Mouse (Mus musculus) ES-E14 (cell line): ENCODE data around the gene Tmigd3. TPM values are rescaled to one million over a fixed set of nuclear protein-coding genes. Genes with fewer than 3 reads are reported as not detected.

Experiments
- DNase-seq: peaks from one replicate; pipeline ENCODE4 v3.0.0-alpha.2; 2013; ENCODE audit warnings: low read depth, low spot score
- H3K27ac ChIP-seq: 2 replicates; pipeline ENCODE4 v1.5.1; 2012; ENCODE audit warnings: low read depth, mild to moderate bottlenecking, low read length, moderate library complexity, mixed read lengths; ENCODE audit not compliant: poor library complexity, insufficient read depth, severe bottlenecking
- H3K36me3 ChIP-seq: 2 replicates; pipeline ENCODE4 v1.6.1; 2012; ENCODE audit warnings: mild to moderate bottlenecking, low read length, moderate library complexity, mixed read lengths; ENCODE audit not compliant: control insufficient read depth, poor library complexity, insufficient read depth, severe bottlenecking
- H3K4me1 ChIP-seq, 2 experiments: fragments of 150-350 bp in 1 of 2; sonication (generic) in 1 of 2; 2 replicates each; pipeline ENCODE4 v1.6.1; 2012; ENCODE audit warnings: low read length in 2 of 2, mild to moderate bottlenecking in 1 of 2, mixed read lengths in 1 of 2; ENCODE audit not compliant: control insufficient read depth in 2 of 2, insufficient read depth in 2 of 2, poor library complexity in 1 of 2
- H3K4me3 ChIP-seq, 2 experiments: fragments of 150-350 bp in 1 of 2; sonication (generic) in 1 of 2; 2 replicates each; pipeline ENCODE4 v1.5.1; 2012; ENCODE audit warnings: low read length in 2 of 2, low read depth in 1 of 2, mild to moderate bottlenecking in 1 of 2, mixed read lengths in 1 of 2; ENCODE audit not compliant: insufficient read depth in 1 of 2, poor library complexity in 1 of 2, severe bottlenecking in 1 of 2
- H3K9ac ChIP-seq: 2 replicates; pipeline ENCODE4 v1.6.1; 2012; ENCODE audit warnings: low read depth, mild to moderate bottlenecking, low read length, mixed read lengths; ENCODE audit not compliant: poor library complexity, insufficient read depth, severe bottlenecking
- H3K9me3 ChIP-seq: fragments of 150-350 bp; sonication (generic); 2 replicates; pipeline ENCODE4 v1.6.1; 2012; ENCODE audit warnings: low read depth, mild to moderate bottlenecking, low read length; ENCODE audit not compliant: control insufficient read depth, insufficient read depth
- CHD2 ChIP-seq: IDR thresholded peaks from 2 replicates; pipeline ENCODE4 v1.6.1; 2014; ENCODE audit warnings: mild to moderate bottlenecking, low read depth, low read length, inconsistent platforms
- HCFC1 ChIP-seq: IDR thresholded peaks from 2 replicates; pipeline ENCODE4 v1.6.1; 2012; ENCODE audit warnings: low read length, inconsistent platforms, borderline replicate concordance; ENCODE audit not compliant: insufficient read depth
- MAFK ChIP-seq: IDR thresholded peaks from 2 replicates; pipeline ENCODE4 v1.6.1; 2014; ENCODE audit warnings: mild to moderate bottlenecking, low read depth, low read length, inconsistent platforms; ENCODE audit not compliant: insufficient read depth
- ZC3H11A ChIP-seq: IDR thresholded peaks from 2 replicates; pipeline ENCODE4 v1.6.1; 2012; ENCODE audit warnings: low read depth, mild to moderate bottlenecking, inconsistent platforms, low read length, borderline replicate concordance
- ZNF384 ChIP-seq: IDR thresholded peaks from 2 replicates; pipeline ENCODE4 v1.6.1; 2012; ENCODE audit warnings: low read depth, low read length, inconsistent platforms
- in situ Hi-C, 2 experiments: fragments of 600-800 bp; cut with MboI; formaldehyde crosslinking; loops; one replicate each; pipeline ENCODE4 v1.15.1; 2025; ENCODE audit warnings: low sequenced_read_pairs in 2 of 2, inconsistent platforms in 1 of 2; ENCODE audit not compliant: unreplicated experiment in 2 of 2
- total RNA-seq: library from RNA; depleted of rRNA; stranded (reverse); fragments of 300-350 nt; gene quantifications from 2 replicates; pipeline ENCODE4 v1.2.3, GENCODE M21; 2012

Gene Tmigd3
- total RNA-seq, 1 experiment = not detected

DNA sequence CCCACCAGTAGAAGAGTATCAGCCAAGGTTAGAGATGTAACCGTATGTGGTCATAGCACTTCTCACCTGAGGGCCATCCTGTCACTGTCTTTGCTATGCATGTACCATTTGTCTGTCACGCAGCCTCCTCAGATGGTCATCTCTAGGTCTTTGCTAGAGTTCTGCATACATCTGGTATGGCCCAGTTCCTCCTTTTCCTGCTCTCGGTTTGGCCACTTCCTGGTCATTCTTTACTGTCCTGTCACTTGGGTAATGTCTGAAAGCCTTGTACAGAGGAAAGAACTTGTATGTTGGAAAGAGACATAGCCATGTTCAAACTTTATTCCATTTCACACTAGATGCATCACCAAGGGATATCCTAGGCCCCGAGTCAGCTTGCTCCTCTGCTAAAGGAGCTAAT, 30.9 kb upstream of the Tmigd3 start:
- in situ Hi-C loops = no loop called here
- Histone ChIP-seq H3K9ac (no peak overlapping the region), H3K27ac (no peak overlapping the region), H3K4me1 (no peaks in the 10 kb centered on the region), H3K9me3 (no peaks in the 10 kb centered on the region), H3K36me3 (no peaks in the 10 kb centered on the region), H3K4me3 (no peak overlapping the region)
- TF ChIP-seq ZNF384 (no peak), ZC3H11A (no peak), CHD2 (no peak), HCFC1 (no peak)
- no peak for DNase-seq

DNA sequence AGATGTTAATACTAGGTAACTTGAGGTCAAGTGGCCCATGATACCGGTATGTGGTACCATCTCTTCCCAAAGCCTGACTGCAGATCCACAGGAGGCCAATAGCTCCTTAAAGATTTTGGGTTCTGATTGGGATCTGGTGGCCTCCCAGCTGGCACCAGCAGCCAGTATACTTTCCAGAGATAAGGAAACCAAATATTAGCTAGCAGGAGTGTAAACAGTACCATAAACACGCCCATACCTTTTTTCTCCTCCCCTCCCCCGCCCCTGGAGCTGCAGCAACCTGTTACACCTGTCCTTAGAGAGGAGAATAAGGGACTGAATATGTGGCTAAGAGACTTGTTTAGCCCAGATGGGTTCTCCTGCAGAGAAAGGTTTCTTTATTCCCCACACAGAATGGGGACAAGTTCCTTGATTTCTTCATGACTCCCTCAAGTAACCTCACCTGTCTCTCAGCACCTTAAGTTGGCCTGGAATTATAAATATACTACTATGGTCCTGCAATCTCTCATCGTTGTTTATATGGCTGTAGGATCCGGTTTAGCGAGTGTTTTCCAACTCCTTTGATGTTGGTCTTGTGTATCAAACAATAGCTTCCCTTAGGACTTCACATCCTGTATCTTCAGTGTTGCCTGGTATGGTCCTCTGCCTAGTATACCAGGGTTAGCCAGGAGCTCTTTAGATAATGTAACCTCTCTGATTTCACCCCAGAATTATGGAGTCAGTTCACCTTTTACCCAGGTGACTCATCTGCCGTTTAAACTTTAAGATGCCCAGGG, 24.2 kb upstream of the Tmigd3 start:
- Histone ChIP-seq H3K4me3 (no peak overlapping the region), H3K4me1 (no peaks in the 10 kb centered on the region), H3K27ac (no peak overlapping the region), H3K36me3 (no peaks in the 10 kb centered on the region), H3K9ac (no peak overlapping the region), H3K9me3 (no peaks in the 10 kb centered on the region)
- no peak for DNase-seq
- TF ChIP-seq CHD2 = no peak
- TF ChIP-seq ZC3H11A = no peak
- in situ Hi-C loops = no loop called here

DNA sequence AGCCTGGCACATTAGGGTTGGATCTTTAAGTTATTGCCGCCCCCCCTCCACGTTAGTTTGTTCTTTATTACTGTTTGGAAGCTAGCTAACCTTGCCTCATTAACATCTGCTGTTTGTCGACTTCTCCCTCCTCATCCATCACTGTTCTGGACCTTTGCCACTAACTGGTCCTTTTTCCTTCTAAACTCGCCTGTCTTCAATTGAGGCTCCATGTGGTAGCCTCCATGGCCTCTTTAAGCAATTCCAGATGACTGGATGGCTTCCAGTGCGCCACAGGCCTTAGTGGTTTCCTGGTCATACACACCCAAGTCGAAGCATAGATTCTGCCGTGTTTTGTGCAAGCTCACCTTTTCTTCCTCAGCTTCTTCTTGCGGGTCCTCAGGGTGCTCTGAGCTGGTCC, 16.9 kb upstream of the Tmigd3 start:
- no peak overlapping the region for H3K4me3 ChIP-seq

GRCm38 (mm10) chr3:105854786-105855185, 15.9 kb upstream of the Tmigd3 start:
- H3K9ac ChIP-seq = no peak overlapping the region
- H3K27ac ChIP-seq = no peak overlapping the region
- H3K9me3 ChIP-seq = no peaks in the 10 kb centered on the region
- no peaks in the 10 kb centered on the region for H3K36me3 ChIP-seq
- no peak overlapping the region for H3K4me3 ChIP-seq
- no peak for TF ChIP-seq MAFK
- TF ChIP-seq ZC3H11A = no peak
- in situ Hi-C loops = no loop called here
- no peak for DNase-seq
- H3K4me1 ChIP-seq = no peaks in the 10 kb centered on the region

More for the DNA sequence above, 16.9 kb upstream of the Tmigd3 start:
- H3K27ac ChIP-seq = no peak overlapping the region
- no peaks in the 10 kb centered on the region for H3K36me3 ChIP-seq
- DNase-seq = no peak
- no peaks in the 10 kb centered on the region for H3K9me3 ChIP-seq
- no peaks in the 10 kb centered on the region for H3K4me1 ChIP-seq
- in situ Hi-C loops = no loop called here
- H3K9ac ChIP-seq = no peak overlapping the region
- TF ChIP-seq HCFC1 (no peak), ZNF384 (no peak), MAFK (no peak), CHD2 (no peak), ZC3H11A (no peak)

DNA sequence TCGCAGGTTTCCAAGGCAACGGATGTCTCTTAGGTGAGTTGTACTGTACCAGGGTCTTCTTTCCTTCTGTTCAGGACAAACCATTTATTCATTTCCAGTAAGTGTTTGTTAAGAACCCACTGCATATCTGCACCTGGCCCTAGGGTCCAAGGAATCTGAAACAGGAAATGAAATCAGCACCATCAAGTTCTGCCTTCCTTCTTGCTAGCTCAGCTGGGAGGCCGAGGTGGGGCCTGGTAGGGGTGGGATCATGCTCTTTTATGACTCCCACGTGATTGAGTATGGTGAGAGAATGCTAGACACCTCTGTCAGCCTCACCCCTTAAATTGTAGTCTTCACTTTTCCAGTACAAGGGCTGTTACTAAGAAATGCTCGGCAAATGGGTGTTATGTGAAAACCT, 13.2 kb upstream of the Tmigd3 start:
- in situ Hi-C loops = no loop called here
- TF ChIP-seq ZC3H11A = no peak
- no peak for TF ChIP-seq HCFC1
- TF ChIP-seq CHD2 = no peak
- no peak for TF ChIP-seq MAFK
- Histone ChIP-seq H3K4me1 (no peaks in the 10 kb centered on the region), H3K9me3 (no peaks in the 10 kb centered on the region), H3K9ac (no peak overlapping the region), H3K36me3 (no peaks in the 10 kb centered on the region), H3K27ac (no peak overlapping the region), H3K4me3 (no peak overlapping the region)
- no peak for DNase-seq
